Mouse (Mus musculus) ES-CJ7 (cell line): ENCODE data around the gene Narfl.
"Not testable (repeated sequence)": the region's sequence is repeated elsewhere in the genome, so short reads cannot be mapped to it uniquely, and the experiment has no call there.

Experiments
- DNase-seq: peaks from one replicate; pipeline ENCODE4 v3.0.0; 2011; ENCODE audit warnings: low read depth, low spot score

Narfl gene

GRCm38 (mm10) chr17:25801029-25801428 lies 27.5 kb downstream of the Narfl start:
- peak; percentile 79 for DNase-seq

- peak; percentile 33 for DNase-seq
These were observed 29.4 kb downstream of the Narfl start for GRCm38 (mm10) chr17:25802825-25803517.

- DNase-seq = no peak
These were observed 32.9 kb downstream of the Narfl start for GRCm38 (mm10) chr17:25806507-25806906.

DNA sequence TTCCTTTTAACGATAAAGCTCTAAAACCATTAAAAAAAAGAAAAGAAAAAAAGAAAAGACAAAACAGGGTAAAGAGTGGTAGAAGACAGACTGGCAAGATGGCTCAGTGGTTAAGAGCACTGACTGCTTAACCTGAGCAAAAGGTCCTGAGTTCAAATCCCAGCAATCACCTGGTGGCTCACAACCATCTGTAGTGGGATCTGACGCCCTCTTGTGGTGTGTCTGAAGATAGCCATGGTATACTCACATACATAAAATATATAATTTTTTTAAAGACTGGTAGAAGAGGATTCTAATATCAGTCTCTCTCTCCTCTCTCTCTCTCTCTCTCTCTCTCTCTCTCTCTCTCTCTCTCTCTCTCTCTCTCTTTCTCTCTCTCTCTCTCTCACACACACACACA lies 33.9 kb downstream of the Narfl start:
- not testable (repeated sequence) for DNase-seq

- DNase-seq = no peak
These were observed 34.5 kb downstream of the Narfl start for GRCm38 (mm10) chr17:25808028-25808427.

GRCm38 (mm10) chr17:25808789-25809605 lies 35.4 kb downstream of the Narfl start, which contains the start of gene Fbxl16:
Gene Fbxl16, plus strand, starts transcription at chr17:25809085.
- peak; percentile 85 for DNase-seq

DNA sequence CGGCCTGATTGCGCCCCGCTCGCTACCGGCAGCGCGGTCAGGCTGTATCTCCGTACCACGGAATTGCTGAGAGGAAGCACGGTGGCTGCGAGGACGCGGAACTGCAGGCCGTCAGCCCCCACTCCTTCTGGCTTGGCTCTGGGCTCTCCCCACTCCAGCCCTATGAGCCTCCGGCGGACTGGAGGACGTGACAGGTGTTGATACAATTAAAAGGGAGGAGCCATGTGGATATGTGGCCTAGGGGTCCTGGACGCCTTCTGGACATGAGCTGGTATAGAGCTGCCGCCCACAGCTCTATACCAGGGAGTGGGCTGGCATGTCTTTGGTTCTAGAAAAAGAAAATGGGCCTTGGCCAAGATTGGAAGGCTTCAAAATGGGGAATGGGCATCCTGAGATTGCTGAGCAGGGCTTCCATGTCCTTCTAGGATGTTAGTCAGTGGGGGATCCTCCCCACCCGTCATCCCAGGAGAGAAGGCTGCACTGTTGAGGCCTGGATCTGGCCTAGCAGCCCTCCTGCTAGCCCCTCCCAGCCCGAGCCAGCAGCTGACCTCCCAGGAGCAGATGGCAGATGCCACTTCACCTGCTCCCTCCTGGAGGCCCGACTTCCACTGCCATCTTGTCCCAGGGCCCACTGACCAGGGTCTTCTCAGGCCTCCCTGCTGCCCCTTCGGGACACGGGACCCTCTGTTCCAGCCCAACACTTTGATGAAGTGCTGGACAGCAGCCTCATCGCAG lies 36.2 kb downstream of the Narfl start:
- no peak for DNase-seq

- DNase-seq = no peak
These were observed 37.3 kb downstream of the Narfl start for GRCm38 (mm10) chr17:25810890-25811289.

DNA sequence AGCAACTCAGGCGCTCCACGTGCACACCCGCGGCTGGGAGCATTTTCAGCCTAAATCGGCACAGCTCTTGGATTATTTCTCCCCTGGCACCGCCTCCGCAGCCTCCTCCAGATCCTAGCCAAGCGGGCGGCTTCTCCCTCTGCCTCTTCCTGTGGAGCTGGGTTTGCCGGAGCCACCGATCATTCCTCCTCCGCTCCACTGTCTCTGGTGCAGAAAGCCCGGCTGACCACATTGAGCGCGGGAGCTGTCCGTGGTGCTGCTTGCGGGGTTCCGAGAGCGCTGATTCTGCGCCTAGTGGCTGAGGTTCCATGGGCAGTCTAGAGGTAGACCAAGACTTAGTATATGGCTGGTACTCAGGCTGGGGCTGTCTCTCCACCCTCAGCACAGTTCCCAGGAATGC lies 39.9 kb downstream of the Narfl start:
- peak; percentile 91 for DNase-seq

DNA sequence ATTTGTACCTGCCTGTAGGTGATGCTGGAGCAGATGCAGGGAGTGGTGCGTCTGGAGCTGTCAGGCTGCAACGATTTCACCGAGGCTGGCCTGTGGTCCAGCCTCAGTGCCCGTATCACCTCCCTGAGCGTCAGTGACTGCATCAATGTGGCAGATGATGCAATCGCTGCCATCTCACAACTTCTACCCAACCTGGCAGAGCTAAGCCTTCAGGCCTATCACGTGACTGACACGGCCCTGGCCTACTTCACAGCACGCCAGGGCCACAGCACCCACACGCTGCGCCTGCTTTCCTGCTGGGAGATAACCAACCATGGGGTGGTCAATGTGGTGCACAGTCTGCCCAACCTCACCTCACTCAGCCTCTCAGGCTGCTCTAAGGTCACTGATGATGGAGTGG lies 44.1 kb downstream of the Narfl start:
- DNase-seq = no peak

- peak; percentile 72 for DNase-seq
These were observed 45.5 kb downstream of the Narfl start for GRCm38 (mm10) chr17:25818851-25819780.

DNA sequence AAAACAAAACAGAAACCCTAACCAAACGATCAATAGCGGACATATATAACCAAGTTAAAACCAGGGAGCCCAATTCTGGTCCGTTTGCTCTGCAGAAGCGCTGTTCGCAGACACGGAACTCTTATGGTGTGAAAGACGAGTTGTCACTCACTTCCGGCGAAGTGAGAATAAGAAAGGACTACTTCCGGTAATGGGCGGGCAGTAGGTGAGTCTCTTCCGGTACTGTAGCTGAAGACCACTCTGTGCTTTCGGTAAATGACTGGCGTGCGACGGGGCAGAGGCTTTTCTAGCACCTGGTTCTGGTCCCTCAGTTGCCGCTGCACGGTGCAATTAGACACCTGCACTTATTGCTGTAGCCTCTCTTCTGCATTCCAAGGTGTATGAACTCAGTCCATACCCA lies 49.9 kb downstream of the Narfl start, which contains the start of gene Wdr24:
Gene Wdr24, plus strand, starts transcription at position 176 of the 400 bp plus-strand sequence.
- peak; percentile 95 for DNase-seq

DNA sequence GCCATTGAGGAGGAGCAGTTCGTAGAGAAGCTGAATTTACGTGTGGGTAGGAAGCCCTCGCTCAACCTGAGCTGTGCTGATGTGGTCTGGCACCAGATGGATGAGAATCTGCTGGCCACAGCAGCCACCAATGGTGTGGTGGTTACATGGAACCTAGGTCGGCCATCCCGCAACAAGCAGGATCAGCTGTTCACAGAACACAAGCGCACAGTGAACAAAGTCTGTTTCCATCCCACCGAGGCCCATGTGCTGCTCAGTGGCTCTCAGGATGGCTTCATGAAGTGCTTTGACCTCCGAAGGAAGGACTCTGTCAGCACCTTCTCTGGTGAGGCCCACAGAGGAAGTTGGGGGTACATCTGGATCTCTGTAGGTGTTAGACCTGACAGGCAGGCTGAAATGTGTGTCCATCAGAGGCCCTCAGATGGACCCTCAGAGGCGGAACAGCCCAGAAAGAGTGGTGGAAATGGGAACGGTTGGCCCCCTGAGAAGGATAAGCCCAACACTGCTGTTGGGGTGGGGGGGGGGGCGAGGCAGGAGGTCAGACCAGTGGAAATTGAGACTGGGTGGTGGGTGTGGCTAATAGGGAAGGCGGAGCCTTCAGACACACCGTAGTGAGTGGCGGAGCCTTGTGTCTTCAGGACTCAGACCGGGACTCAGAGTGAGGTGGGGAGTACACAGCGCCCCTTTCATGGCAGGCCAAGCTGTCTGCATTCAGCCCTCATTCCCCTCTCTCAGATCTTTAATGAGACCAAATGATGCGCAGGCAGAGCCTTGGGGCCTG lies 51.0 kb downstream of the Narfl start:
- DNase-seq = no peak

- DNase-seq = no peak
These were observed 51.7 kb downstream of the Narfl start for GRCm38 (mm10) chr17:25825311-25825710.

GRCm38 (mm10) chr17:25825984-25826570 lies 52.5 kb downstream of the Narfl start:
- no peak for DNase-seq

DNA sequence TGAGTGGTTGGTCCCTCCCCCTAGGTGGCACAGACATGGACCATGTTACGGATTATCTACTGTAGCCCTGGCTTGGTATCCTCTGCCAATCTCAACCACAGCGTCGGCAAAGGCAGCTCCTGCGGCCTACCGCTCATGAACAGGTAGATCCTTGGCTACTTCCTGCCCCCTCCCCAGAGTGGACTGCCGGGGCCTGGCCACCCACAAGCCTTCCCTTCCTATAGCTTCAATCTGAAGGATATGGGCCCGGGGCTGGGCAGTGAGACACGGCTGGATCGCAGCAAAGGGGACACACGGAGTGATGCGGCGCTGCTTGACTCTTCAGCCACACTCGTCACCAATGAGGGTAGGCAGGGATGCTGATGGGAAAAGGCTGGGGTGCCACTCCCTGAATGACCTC lies 53.4 kb downstream of the Narfl start:
- no peak for DNase-seq

DNA sequence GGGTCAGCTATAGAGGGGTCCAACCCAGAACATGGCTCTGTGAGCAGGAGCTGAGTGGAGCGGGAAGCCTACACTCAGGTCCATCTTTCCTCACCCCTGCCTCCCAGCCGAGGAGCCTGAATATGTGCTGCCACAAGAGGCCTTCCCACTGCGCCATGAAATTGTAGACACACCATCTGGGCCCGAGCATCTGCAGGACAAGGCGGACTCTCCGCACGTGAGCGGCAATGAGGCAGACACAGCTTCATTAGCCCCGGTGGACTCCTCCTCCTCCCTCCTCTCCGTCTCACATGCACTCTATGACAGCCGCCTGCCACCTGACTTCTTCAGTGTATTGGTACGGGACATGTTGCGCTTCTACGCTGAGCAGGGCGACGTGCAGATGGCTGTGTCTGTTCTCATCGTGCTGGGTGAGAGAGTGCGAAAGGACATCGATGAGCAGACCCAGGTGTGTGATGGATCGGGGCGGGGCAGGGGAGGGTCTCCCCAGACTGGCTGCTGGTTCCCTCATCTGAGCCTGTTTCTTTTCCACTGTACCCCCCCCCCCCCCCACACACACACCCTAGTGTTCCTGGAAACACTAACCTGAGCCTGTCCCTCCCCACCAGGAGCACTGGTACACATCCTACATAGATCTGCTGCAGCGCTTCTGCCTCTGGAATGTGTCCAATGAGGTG lies 54.1 kb downstream of the Narfl start:
- no peak for DNase-seq

GRCm38 (mm10) chr17:25828223-25828594 lies 54.6 kb downstream of the Narfl start:
- DNase-seq = no peak
